Mouse (Mus musculus): ENCODE results near the gene Ing2. TPM values are rescaled to one million over a fixed set of nuclear protein-coding genes. Genes with fewer than 3 reads are reported as not detected.

Gene Ing2
- total RNA-seq (2012; rRNA removed): 10.9 and 12.2 TPM in 2 replicates

GRCm38 (mm10) chr8:47674777-47675710 lies at the start of gene Ing2:
Gene Ing2, minus strand, starts transcription at chr8:47675556.
- H3K27ac ChIP-seq (ENCODE audit: insufficient read depth, low read depth, low read length, poor library complexity, severe bottlenecking): peak within 1 kb of the TSS; percentile 90
- no peaks in the 10 kb centered on the region for H3K9me3 ChIP-seq (ENCODE audit: control insufficient read depth, insufficient read depth, low read depth, low read length)
- TF ChIP-seq ZNF384 (IDR thresholded peaks at IDR 0.05; ENCODE audit: low read depth, low read length): no peak
- TF ChIP-seq HCFC1 (IDR thresholded peaks at IDR 0.05; ENCODE audit: borderline replicate concordance, insufficient read depth, low read length): peak; percentile 25
- in situ Hi-C loops (cut with MboI; ENCODE audit: low sequenced_read_pairs in 2 of 2, unreplicated experiment in 2 of 2): no loop called here
- H3K4me3 ChIP-seq (ENCODE audit: insufficient read depth in 1 of 2, low read depth in 1 of 2, low read length in 2 of 2, poor library complexity in 1 of 2, severe bottlenecking in 1 of 2): peak within 1 kb of the TSS; percentile 94 to 100
- H3K9ac ChIP-seq (ENCODE audit: insufficient read depth, low read depth, low read length, poor library complexity, severe bottlenecking): peak within 1 kb of the TSS; percentile 94
- DNase-seq (ENCODE audit: low read depth, low spot score): peak; percentile 99
- H3K36me3 ChIP-seq (ENCODE audit: control insufficient read depth, insufficient read depth, low read length, poor library complexity, severe bottlenecking): no peaks in the 10 kb centered on the region
- H3K4me1 ChIP-seq (ENCODE audit: control insufficient read depth in 2 of 2, insufficient read depth in 2 of 2, low read length in 2 of 2, poor library complexity in 1 of 2): no peaks in the 10 kb centered on the region

GRCm38 (mm10) chr8:47721609-47722008 lies 46.3 kb upstream of the Ing2 start:
- no peak overlapping the region for H3K9ac ChIP-seq (ENCODE audit: insufficient read depth, low read depth, low read length, poor library complexity, severe bottlenecking)
- H3K9me3 ChIP-seq (ENCODE audit: control insufficient read depth, insufficient read depth, low read depth, low read length): no peaks in the 10 kb centered on the region
- in situ Hi-C loops (cut with MboI; ENCODE audit: low sequenced_read_pairs in 2 of 2, unreplicated experiment in 2 of 2): no loop called here
- peaks cover 0 to 1% of the 10 kb centered on the region in 2 experiments; a peak in 2 of 4 replicates for H3K4me1 ChIP-seq (ENCODE audit: control insufficient read depth in 2 of 2, insufficient read depth in 2 of 2, low read length in 2 of 2, poor library complexity in 1 of 2)
- no peaks in the 10 kb centered on the region for H3K36me3 ChIP-seq (ENCODE audit: control insufficient read depth, insufficient read depth, low read length, poor library complexity, severe bottlenecking)
- H3K27ac ChIP-seq (ENCODE audit: insufficient read depth, low read depth, low read length, poor library complexity, severe bottlenecking): no peak overlapping the region
- DNase-seq (ENCODE audit: low read depth, low spot score): no peak
- no peak overlapping the region for H3K4me3 ChIP-seq (ENCODE audit: insufficient read depth in 1 of 2, low read depth in 1 of 2, low read length in 2 of 2, poor library complexity in 1 of 2, severe bottlenecking in 1 of 2)
- TF ChIP-seq ZC3H11A (IDR thresholded peaks at IDR 0.05; ENCODE audit: borderline replicate concordance, low read depth, low read length) (no peak), ZNF384 (IDR thresholded peaks at IDR 0.05; ENCODE audit: low read depth, low read length) (no peak), HCFC1 (IDR thresholded peaks at IDR 0.05; ENCODE audit: borderline replicate concordance, insufficient read depth, low read length) (no peak), CHD2 (IDR thresholded peaks at IDR 0.05; ENCODE audit: low read depth, low read length) (no peak)

- no peak for DNase-seq (ENCODE audit: low read depth, low spot score)
- no peak overlapping the region for H3K4me3 ChIP-seq (ENCODE audit: insufficient read depth in 1 of 2, low read depth in 1 of 2, low read length in 2 of 2, poor library complexity in 1 of 2, severe bottlenecking in 1 of 2)
Measured at GRCm38 (mm10) chr8:47718641-47719040, 43.3 kb upstream of the Ing2 start.

GRCm38 (mm10) chr8:47713761-47714745 lies 38.7 kb upstream of the Ing2 start, which contains the start of gene Cdkn2aip:
Gene Cdkn2aip, minus strand, starts transcription at chr8:47713932.
- Histone ChIP-seq H3K27ac (ENCODE audit: insufficient read depth, low read depth, low read length, poor library complexity, severe bottlenecking) (peak within 1 kb of the TSS; percentile 85), H3K4me1 (ENCODE audit: control insufficient read depth in 2 of 2, insufficient read depth in 2 of 2, low read length in 2 of 2, poor library complexity in 1 of 2) (peaks cover 2 to 4% of the 10 kb centered on the region in 2 experiments; a peak in 3 of 4 replicates), H3K9ac (ENCODE audit: insufficient read depth, low read depth, low read length, poor library complexity, severe bottlenecking) (peak within 1 kb of the TSS; percentile 85), H3K4me3 (ENCODE audit: insufficient read depth in 1 of 2, low read depth in 1 of 2, low read length in 2 of 2, poor library complexity in 1 of 2, severe bottlenecking in 1 of 2) (peak within 1 kb of the TSS; percentile 90 to 93), H3K9me3 (ENCODE audit: control insufficient read depth, insufficient read depth, low read depth, low read length) (no peaks in the 10 kb centered on the region), H3K36me3 (ENCODE audit: control insufficient read depth, insufficient read depth, low read length, poor library complexity, severe bottlenecking) (peaks cover 13% of the 10 kb centered on the region)
- in situ Hi-C loops (cut with MboI; ENCODE audit: low sequenced_read_pairs in 2 of 2, unreplicated experiment in 2 of 2): no loop called here
- TF ChIP-seq HCFC1 (IDR thresholded peaks at IDR 0.05; ENCODE audit: borderline replicate concordance, insufficient read depth, low read length) (no peak), ZNF384 (IDR thresholded peaks at IDR 0.05; ENCODE audit: low read depth, low read length) (no peak), CHD2 (IDR thresholded peaks at IDR 0.05; ENCODE audit: low read depth, low read length) (no peak)
- peak; percentile 88 for DNase-seq (ENCODE audit: low read depth, low spot score)

More at GRCm38 (mm10) chr8:47718641-47719040, 43.3 kb upstream of the Ing2 start:
- Histone ChIP-seq H3K27ac (ENCODE audit: insufficient read depth, low read depth, low read length, poor library complexity, severe bottlenecking) (no peak overlapping the region), H3K36me3 (ENCODE audit: control insufficient read depth, insufficient read depth, low read length, poor library complexity, severe bottlenecking) (no peaks in the 10 kb centered on the region), H3K9ac (ENCODE audit: insufficient read depth, low read depth, low read length, poor library complexity, severe bottlenecking) (no peak overlapping the region), H3K4me1 (ENCODE audit: control insufficient read depth in 2 of 2, insufficient read depth in 2 of 2, low read length in 2 of 2, poor library complexity in 1 of 2) (peaks cover 0 to 2% of the 10 kb centered on the region in 2 experiments; a peak in 2 of 4 replicates), H3K9me3 (ENCODE audit: control insufficient read depth, insufficient read depth, low read depth, low read length) (no peaks in the 10 kb centered on the region)
- TF ChIP-seq ZNF384 (IDR thresholded peaks at IDR 0.05; ENCODE audit: low read depth, low read length) (0 out of 2 replicates have a peak, but pooled peaks have one; percentile 30), CHD2 (IDR thresholded peaks at IDR 0.05; ENCODE audit: low read depth, low read length) (no peak)
- in situ Hi-C loops (cut with MboI; ENCODE audit: low sequenced_read_pairs in 2 of 2, unreplicated experiment in 2 of 2): no loop called here

Data from ES-E14 (cell line).